ENCODE assay signal across 22 mouse cellular contexts in genomic region chr19:30302281-30302680, GRCm38 (mm10).
DNase-seq lines count a peak whose midpoint lies in the region; ATAC-seq and TF ChIP-seq lines count a peak whose summit lies in the region.
"Had no signal": no experiment of that assay in that cellular context is flagged by ENCODE, and none has a peak within 500 bp of the region (broad histone marks: within the 10 kb centered on the region; RNA-seq: fewer than 3 reads in every experiment).

No protein-coding gene starts in this region.

- no peaks in the 10 kb centered on the region for H3K36me3 ChIP-seq in kidney, adult 2 months (ENCODE audit: control insufficient read depth, insufficient read depth, low read length)
- no peaks in the 10 kb centered on the region for H3K36me3 ChIP-seq in kidney, embryonic 16.5 days (ENCODE audit: insufficient read depth, low read length)
- no peaks in the 10 kb centered on the region for H3K36me3 ChIP-seq in midbrain, postnatal 0 days (ENCODE audit: insufficient read depth, low read length)
- no peaks in the 10 kb centered on the region for H3K36me3 ChIP-seq in midbrain, embryonic 16.5 days (ENCODE audit: control insufficient read depth, insufficient read depth, low read length)
- H3K36me3 ChIP-seq in stomach, postnatal 0 days (ENCODE audit: control insufficient read depth, insufficient read depth, low read length): no peaks in the 10 kb centered on the region
- H3K36me3 ChIP-seq: embryonic facial prominence, embryonic 10.5 days; heart, embryonic 13.5 days; hindbrain, embryonic 13.5 days; limb, embryonic 10.5 days had no signal

- H3K27ac ChIP-seq in kidney, adult 2 months (ENCODE audit: insufficient read depth, low read depth, low read length): no peak overlapping the region
- H3K27ac ChIP-seq in kidney, embryonic 16.5 days (ENCODE audit: low read length): no peak overlapping the region
- no peak overlapping the region for H3K27ac ChIP-seq in layer of hippocampus, adult 2 months
- no peak overlapping the region for H3K27ac ChIP-seq in midbrain, postnatal 0 days (ENCODE audit: low read depth, low read length)
- H3K27ac ChIP-seq in midbrain, embryonic 16.5 days (ENCODE audit: low read length): no peak overlapping the region
- H3K27ac ChIP-seq in stomach, postnatal 0 days (replicated peaks): no peak overlapping the region
- H3K27ac ChIP-seq: embryonic facial prominence, embryonic 10.5 days; heart, adult 2 months; heart, embryonic 13.5 days; hindbrain, embryonic 13.5 days; limb, embryonic 10.5 days had no signal

- no peak for TF ChIP-seq POLR2A in kidney, adult 2 months (IDR thresholded peaks at IDR 0.05; ENCODE audit: low read depth, low read length)

- TF ChIP-seq CTCF in kidney, adult 2 months (conservative IDR thresholded peaks at IDR 0.05; ENCODE audit: insufficient read depth, insufficient read length, low read depth, low read length): no peak
- peak; percentile 20; the same call in 1 of the 2 replicates for TF ChIP-seq CTCF in layer of hippocampus, adult 2 months (conservative IDR thresholded peaks at IDR 0.05)
- peak; percentile 63 for TF ChIP-seq CTCF in midbrain, postnatal 0 days (IDR thresholded peaks at IDR 0.05)
- peak; percentile 52 for TF ChIP-seq CTCF in stomach, postnatal 0 days (IDR thresholded peaks at IDR 0.05; ENCODE audit: low read depth)

- DNase-seq in kidney, adult 2 months: peak; percentile 22
- no peak for DNase-seq in layer of hippocampus, adult 2 months (ENCODE audit: low spot score in 2 of 2)
- no peak for DNase-seq in layer of hippocampus, adult 9-11 months
- DNase-seq in midbrain, postnatal 0 days (ENCODE audit: low spot score): peak; percentile 23
- no peak for DNase-seq in stomach, postnatal 0 days (ENCODE audit: low spot score)
- DNase-seq in gastrocnemius, postnatal 4 days (ENCODE audit: low spot score in 2 of 2): no peak
- DNase-seq: adrenal gland, postnatal 36 days; cerebellum, adult 9-10 months; gastrocnemius, postnatal 14 days; heart, adult 2 months; liver; right cerebral cortex, postnatal 25 days; spleen, adult 18-20 months had no signal

- no peak for ATAC-seq in kidney, embryonic 16.5 days (ENCODE audit: low FRiP score, low TSS enrichment)
- ATAC-seq in midbrain, postnatal 0 days (ENCODE audit: low FRiP score): no peak
- no peak for ATAC-seq in midbrain, embryonic 16.5 days
- ATAC-seq in stomach, postnatal 0 days (ENCODE audit: low FRiP score, low TSS enrichment): no peak
- ATAC-seq: forebrain, embryonic 16.5 days; inflammation-experienced regulatory T-cells, adult 6 months had no signal

- no peaks in the 10 kb centered on the region for H3K4me1 ChIP-seq in kidney, adult 2 months (ENCODE audit: control insufficient read depth, insufficient read depth, low read length)
- H3K4me1 ChIP-seq in kidney, embryonic 16.5 days (ENCODE audit: insufficient read depth, low read length): peaks cover 9% of the 10 kb centered on the region
- H3K4me1 ChIP-seq in midbrain, postnatal 0 days (ENCODE audit: insufficient read depth, low read length): no peaks in the 10 kb centered on the region
- H3K4me1 ChIP-seq in midbrain, embryonic 16.5 days (ENCODE audit: control insufficient read depth, insufficient read depth, low read length): no peaks in the 10 kb centered on the region
- H3K4me1 ChIP-seq in stomach, postnatal 0 days (replicated peaks; ENCODE audit: control insufficient read depth, insufficient read depth): no peaks in the 10 kb centered on the region
- H3K4me1 ChIP-seq: hindbrain, embryonic 13.5 days had no signal

- 81% methylated on average over 4 of the region's 4 CpGs for WGBS in kidney, adult 2 months
- 79% methylated on average over 4 of the region's 4 CpGs for WGBS in kidney, embryonic 16.5 days
- WGBS in midbrain, postnatal 0 days: 87% methylated on average over 4 of the region's 4 CpGs
- WGBS in midbrain, embryonic 16.5 days: 78% methylated on average over 4 of the region's 4 CpGs
- WGBS in stomach, postnatal 0 days: 79% methylated on average over 4 of the region's 4 CpGs

- no peak overlapping the region for H3K4me2 ChIP-seq in kidney, embryonic 16.5 days (replicated peaks; ENCODE audit: low read depth, low read length)
- H3K4me2 ChIP-seq in midbrain, postnatal 0 days (ENCODE audit: low read depth, low read length, poor library complexity, severe bottlenecking): no peak overlapping the region
- no peak overlapping the region for H3K4me2 ChIP-seq in midbrain, embryonic 16.5 days (ENCODE audit: low read length)
- no peak overlapping the region for H3K4me2 ChIP-seq in stomach, postnatal 0 days (replicated peaks; ENCODE audit: low read depth)
- H3K4me2 ChIP-seq: heart, embryonic 13.5 days; hindbrain, embryonic 13.5 days had no signal

- TF ChIP-seq EP300 in stomach, postnatal 0 days (optimal IDR thresholded peaks at IDR 0.05): no peak

- H3K27me3 ChIP-seq in kidney, adult 2 months (replicated peaks; ENCODE audit: control insufficient read depth, insufficient read depth, low read length): no peaks in the 10 kb centered on the region
- no peaks in the 10 kb centered on the region for H3K27me3 ChIP-seq in kidney, embryonic 16.5 days (ENCODE audit: insufficient read depth, low read length)
- no peaks in the 10 kb centered on the region for H3K27me3 ChIP-seq in midbrain, postnatal 0 days (ENCODE audit: insufficient read depth, low read length)
- H3K27me3 ChIP-seq in midbrain, embryonic 16.5 days (ENCODE audit: control insufficient read depth, insufficient read depth, low read depth, low read length): no peaks in the 10 kb centered on the region
- no peaks in the 10 kb centered on the region for H3K27me3 ChIP-seq in stomach, postnatal 0 days (ENCODE audit: control insufficient read depth, insufficient read depth, low read length)
- H3K27me3 ChIP-seq: heart, embryonic 13.5 days; hindbrain, embryonic 13.5 days had no signal

- H3K9ac ChIP-seq in kidney, embryonic 16.5 days (replicated peaks; ENCODE audit: low read length): no peak overlapping the region
- H3K9ac ChIP-seq in midbrain, postnatal 0 days (replicated peaks; ENCODE audit: low read length, poor library complexity, severe bottlenecking): no peak overlapping the region
- H3K9ac ChIP-seq in midbrain, embryonic 16.5 days (ENCODE audit: low read depth, low read length): no peak overlapping the region
- H3K9ac ChIP-seq in stomach, postnatal 0 days (ENCODE audit: low read length): no peak overlapping the region
- H3K9ac ChIP-seq: heart, embryonic 13.5 days; hindbrain, embryonic 13.5 days had no signal

- no peaks in the 10 kb centered on the region for H3K9me3 ChIP-seq in kidney, embryonic 16.5 days (ENCODE audit: low read length)
- H3K9me3 ChIP-seq in midbrain, postnatal 0 days (ENCODE audit: low read length): no peaks in the 10 kb centered on the region
- H3K9me3 ChIP-seq in midbrain, embryonic 16.5 days (replicated peaks; ENCODE audit: control insufficient read depth, low read length, poor library complexity, severe bottlenecking): no peaks in the 10 kb centered on the region
- H3K9me3 ChIP-seq in stomach, postnatal 0 days (ENCODE audit: control insufficient read depth, low read length): no peaks in the 10 kb centered on the region
- H3K9me3 ChIP-seq: embryonic facial prominence, embryonic 10.5 days; heart, embryonic 13.5 days; hindbrain, embryonic 13.5 days; limb, embryonic 10.5 days; megakaryocyte, embryonic 14.5 days had no signal

- H3K4me3 ChIP-seq in kidney, adult 2 months (ENCODE audit: insufficient read depth, low read depth, low read length): no peak overlapping the region
- H3K4me3 ChIP-seq in kidney, embryonic 16.5 days (ENCODE audit: low read length): no peak overlapping the region
- H3K4me3 ChIP-seq in layer of hippocampus, adult 2 months: no peak overlapping the region
- H3K4me3 ChIP-seq in midbrain, postnatal 0 days (ENCODE audit: low read depth, low read length): no peak overlapping the region
- no peak overlapping the region for H3K4me3 ChIP-seq in midbrain, embryonic 16.5 days (ENCODE audit: low read depth, low read length)
- no peak overlapping the region for H3K4me3 ChIP-seq in stomach, postnatal 0 days (ENCODE audit: low read depth, low read length)
- H3K4me3 ChIP-seq: embryonic facial prominence, embryonic 10.5 days; heart, adult 2 months; heart, embryonic 13.5 days; hindbrain, embryonic 13.5 days; limb, embryonic 10.5 days; megakaryocyte, embryonic 14.5 days had no signal

Comparison
In these comparisons a context has a peak if more than half of its experiments do, and no peak if none do; other contexts are left out.
1. DNase-seq: peak in kidney, adult 2 months (single experiment) and midbrain, postnatal 0 days (single experiment); none in layer of hippocampus, adult 2 months (0 of 2), layer of hippocampus, adult 9-11 months (single experiment), stomach, postnatal 0 days (single experiment) and gastrocnemius, postnatal 4 days (0 of 2).